Mouse (Mus musculus): ENCODE results near the gene Nhlrc1.

DNA sequence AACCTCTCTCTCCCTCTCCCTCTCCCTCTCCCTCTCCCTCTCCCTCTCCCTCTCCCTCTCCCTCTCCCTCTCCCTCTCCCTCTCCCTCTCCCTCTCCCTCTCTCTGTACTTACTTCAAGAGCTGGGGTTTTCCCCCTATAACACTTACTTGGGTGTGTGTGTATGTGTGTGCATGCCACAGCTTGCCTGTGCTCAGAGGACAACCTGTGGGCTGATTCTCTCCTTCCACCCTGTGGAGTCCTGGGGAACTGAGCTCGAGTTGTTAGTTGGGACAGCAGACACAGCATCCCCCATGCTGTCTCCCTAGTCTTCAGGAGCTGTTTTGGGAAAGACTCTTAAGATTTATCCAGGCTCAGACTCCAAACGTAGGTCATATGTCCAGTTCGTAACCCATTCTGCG is 47.3 kb downstream of the Nhlrc1 start:
- TF ChIP-seq CTCF (IDR thresholded peaks at IDR 0.05; ENCODE audit: low read depth, low read length), result no peak
- no peak for TF ChIP-seq POLR2A (IDR thresholded peaks at IDR 0.05; ENCODE audit: insufficient read depth, low read length)
